Comparison of ENCODE assay signal across 26 mouse cellular contexts in genomic region chr16:55922079-55922478, GRCm38 (mm10). TPM values are rescaled to one million over a fixed set of nuclear protein-coding genes. Genes with fewer than 3 reads are reported as not detected.
DNase-seq lines count a peak whose midpoint lies in the region; ATAC-seq lines count a peak whose summit lies in the region.
"Had no signal": no experiment of that assay in that cellular context is flagged by ENCODE, and none has a peak within 500 bp of the region (broad histone marks: within the 10 kb centered on the region; RNA-seq: fewer than 3 reads in every experiment).

No protein-coding gene starts in this region.

- 91% methylated on average over 10 of the region's 10 CpGs for WGBS in forebrain, embryonic 14.5 days

- H3K36me3 ChIP-seq in forebrain, embryonic 14.5 days (ENCODE audit: control insufficient read depth, insufficient read depth, low read length) = peaks cover 57% of the 10 kb centered on the region

- no peaks in the 10 kb centered on the region for H3K9me3 ChIP-seq in forebrain, embryonic 14.5 days (replicated peaks; ENCODE audit: control insufficient read depth, low read length)
- H3K9me3 ChIP-seq: forebrain, embryonic 10.5 days; forebrain, embryonic 13.5 days; hindbrain, embryonic 10.5 days; hindbrain, embryonic 13.5 days had no signal

- no peaks in the 10 kb centered on the region for H3K4me1 ChIP-seq in forebrain, embryonic 14.5 days (ENCODE audit: control insufficient read depth, insufficient read depth, low read length)
- H3K4me1 ChIP-seq: forebrain, embryonic 10.5 days; forebrain, embryonic 13.5 days; hindbrain, embryonic 10.5 days; hindbrain, embryonic 13.5 days had no signal

- peak; percentile 54 for DNase-seq in layer of hippocampus, adult 11-12 months (ENCODE audit: low spot score)
- no peak for DNase-seq in layer of hippocampus, postnatal 25 days (ENCODE audit: extremely low spot score in 1 of 2, low spot score in 1 of 2)
- peak; percentile 29 for DNase-seq in layer of hippocampus, adult 9-10 months (ENCODE audit: low spot score)
- no peak for DNase-seq in layer of hippocampus, postnatal 14 days (ENCODE audit: low spot score in 2 of 2)
- peak; percentile 91 for DNase-seq in brain, adult 2 months (ENCODE audit: low read depth, low spot score)
- peak; percentile 76 for DNase-seq in layer of hippocampus, adult 9-11 months
- no peak for DNase-seq in forebrain, embryonic 14.5 days (ENCODE audit: low spot score)
- no peak for DNase-seq in right cerebral cortex, postnatal 10 days (ENCODE audit: low spot score in 2 of 2)
- DNase-seq: adrenal gland, adult 8-10 months; adrenal gland, postnatal 25 days; cerebellum, adult 18-20 months; cerebellum, adult 9-10 months; cerebellum, postnatal 14 days; embryo, embryonic 11 days; forebrain, postnatal 0 days; gastrocnemius, postnatal 10 days; gastrocnemius, postnatal 36 days; heart, postnatal 36 days had no signal

- H3K9ac ChIP-seq in forebrain, embryonic 14.5 days (ENCODE audit: low read length) = no peak overlapping the region
- H3K9ac ChIP-seq: forebrain, embryonic 13.5 days; forebrain, postnatal 0 days; hindbrain, embryonic 13.5 days had no signal

- no peak for ATAC-seq in forebrain, embryonic 14.5 days
- ATAC-seq: activated CD4-positive, CD25-positive, alpha-beta regulatory T cell, adult 4 months; CD4-positive, CD25-positive, alpha-beta regulatory T cell, adult 4 months; forebrain, embryonic 13.5 days; forebrain, postnatal 0 days; hindbrain, embryonic 16.5 days had no signal

- H3K27ac ChIP-seq in forebrain, embryonic 14.5 days (ENCODE audit: low read depth, low read length) = no peak overlapping the region
- H3K27ac ChIP-seq: forebrain, embryonic 10.5 days; forebrain, embryonic 13.5 days; hindbrain, embryonic 10.5 days; hindbrain, embryonic 13.5 days had no signal

- no peak overlapping the region for H3K4me2 ChIP-seq in forebrain, embryonic 14.5 days (ENCODE audit: low read length)
- H3K4me2 ChIP-seq: forebrain, embryonic 13.5 days; heart, embryonic 11.5 days; hindbrain, embryonic 13.5 days had no signal

- no peaks in the 10 kb centered on the region for H3K27me3 ChIP-seq in forebrain, embryonic 14.5 days (replicated peaks; ENCODE audit: control insufficient read depth, insufficient read depth, low read length)
- H3K27me3 ChIP-seq: forebrain, embryonic 13.5 days; hindbrain, embryonic 13.5 days had no signal

- H3K4me3 ChIP-seq in forebrain, embryonic 14.5 days (ENCODE audit: low read depth, low read length) = no peak overlapping the region
- H3K4me3 ChIP-seq: forebrain, embryonic 10.5 days; forebrain, embryonic 13.5 days; hindbrain, embryonic 10.5 days; hindbrain, embryonic 13.5 days had no signal

RNA-seq across cellular contexts. Expression of gene Cep97, which starts 12.6 kb away (rescaled TPM):
- 10 to 100 TPM; 13.4 to 14.2 TPM for total RNA-seq in layer of hippocampus, postnatal 25 days (2021)
- total RNA-seq in layer of hippocampus, postnatal 14 days (2021) = 10 to 100 TPM; 11.5 to 14.1 TPM
- 15.8 and 19.4 TPM in 2 replicates for polyA plus RNA-seq in forebrain, embryonic 14.5 days (2014; fragmentation: Nextera tagmentation; extraction: Ambion mirVana)

RNA-seq across cellular contexts. Expression of gene Nxpe3, which starts 27.0 kb away (rescaled TPM):
- 10 to 100 TPM; 11.2 to 11.6 TPM for total RNA-seq in layer of hippocampus, postnatal 25 days (2021)
- total RNA-seq in layer of hippocampus, postnatal 14 days (2021) = 10 to 100 TPM in 1 of 2 experiments, 1 to 10 TPM in 1; 9.3 to 10.2 TPM
- polyA plus RNA-seq in forebrain, embryonic 14.5 days (2014; fragmentation: Nextera tagmentation; extraction: Ambion mirVana) = 1.3 and 1.5 TPM in 2 replicates

RNA-seq across cellular contexts. Expression of gene Rpl24, which starts 44.0 kb away (rescaled TPM):
- total RNA-seq in layer of hippocampus, postnatal 25 days (2021) = 100 to 1,000 TPM; 367 to 413 TPM
- total RNA-seq in layer of hippocampus, postnatal 14 days (2021) = 100 to 1,000 TPM; 389 to 404 TPM
- polyA plus RNA-seq in forebrain, embryonic 14.5 days (2014; fragmentation: Nextera tagmentation; extraction: Ambion mirVana) = 630 and 738 TPM in 2 replicates

RNA-seq across cellular contexts. Expression of gene Zbtb11, which starts 51.6 kb away (rescaled TPM):
- total RNA-seq in layer of hippocampus, postnatal 25 days (2021) = 10 to 100 TPM; 46.2 to 47.3 TPM
- total RNA-seq in layer of hippocampus, postnatal 14 days (2021) = 10 to 100 TPM; 37.4 to 37.9 TPM
- 15.0 and 20.3 TPM in 2 replicates for polyA plus RNA-seq in forebrain, embryonic 14.5 days (2014; fragmentation: Nextera tagmentation; extraction: Ambion mirVana)

Comparison
In these comparisons a context has a peak if more than half of its experiments do, and no peak if none do; other contexts are left out.
1. DNase-seq: peak in layer of hippocampus, adult 11-12 months (single experiment), layer of hippocampus, adult 9-10 months (single experiment), brain, adult 2 months (single experiment) and layer of hippocampus, adult 9-11 months (single experiment); none in layer of hippocampus, postnatal 25 days (0 of 2), layer of hippocampus, postnatal 14 days (0 of 2), forebrain, embryonic 14.5 days (single experiment) and right cerebral cortex, postnatal 10 days (0 of 2).